Mouse (Mus musculus): ENCODE data around the gene Mrpl34. TPM values are rescaled to one million over a fixed set of nuclear protein-coding genes. Genes with fewer than 3 reads are reported as not detected.

Gene Mrpl34
- polyA plus RNA-seq (2015; fragmentation: Nextera tagmentation; extraction: Ambion mirVana), result 132 and 137 TPM in 2 replicates

DNA sequence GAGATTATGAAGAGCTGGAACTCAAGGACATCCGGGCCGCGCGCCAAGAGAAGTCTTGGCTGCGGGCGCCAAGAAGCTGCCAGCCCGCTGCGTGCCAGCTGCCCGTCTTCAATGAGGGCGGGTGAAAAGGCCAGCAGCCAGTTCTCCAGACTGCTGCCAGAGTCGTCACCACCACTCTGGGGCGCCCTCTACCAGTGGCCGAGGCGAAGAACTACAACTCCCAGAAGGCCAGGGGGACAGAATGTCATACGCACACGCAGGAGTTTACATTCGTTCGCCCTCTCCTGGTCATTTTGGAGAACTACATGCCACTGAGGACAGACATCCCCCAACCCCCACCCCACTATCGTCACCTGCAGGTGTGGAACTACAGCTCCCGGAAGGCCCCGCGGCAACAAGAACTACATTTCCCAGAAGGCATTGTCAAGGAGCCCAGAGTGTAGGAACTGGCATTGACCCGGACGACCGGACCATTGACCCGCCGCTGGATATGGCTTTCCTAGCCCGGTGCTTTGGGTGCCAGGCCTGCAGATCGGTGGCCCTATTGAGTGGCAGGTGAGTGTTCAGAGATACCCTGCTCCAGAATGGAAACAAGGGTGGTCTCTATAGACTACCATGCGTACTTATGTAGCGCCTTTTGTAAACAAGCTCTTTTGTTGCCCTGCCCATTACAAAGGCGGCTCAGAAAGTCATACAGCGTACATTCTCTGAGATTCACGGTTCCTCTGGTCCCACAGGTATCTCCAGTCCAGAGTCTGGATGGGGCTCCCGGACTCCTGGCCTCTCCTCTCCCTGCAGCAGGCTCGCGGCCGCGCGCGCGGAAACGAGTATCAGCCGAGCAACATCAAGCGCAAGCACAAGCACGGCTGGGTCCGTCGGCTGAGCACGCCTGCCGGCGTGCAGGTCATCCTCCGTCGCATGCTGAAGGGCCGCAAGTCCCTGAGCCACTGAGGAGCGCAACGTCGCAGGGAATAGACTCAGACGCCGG lies at the start of gene Mrpl34:
Mrpl34 (plus strand) TSS at position 447 of the 988 bp plus-strand sequence.

DNA sequence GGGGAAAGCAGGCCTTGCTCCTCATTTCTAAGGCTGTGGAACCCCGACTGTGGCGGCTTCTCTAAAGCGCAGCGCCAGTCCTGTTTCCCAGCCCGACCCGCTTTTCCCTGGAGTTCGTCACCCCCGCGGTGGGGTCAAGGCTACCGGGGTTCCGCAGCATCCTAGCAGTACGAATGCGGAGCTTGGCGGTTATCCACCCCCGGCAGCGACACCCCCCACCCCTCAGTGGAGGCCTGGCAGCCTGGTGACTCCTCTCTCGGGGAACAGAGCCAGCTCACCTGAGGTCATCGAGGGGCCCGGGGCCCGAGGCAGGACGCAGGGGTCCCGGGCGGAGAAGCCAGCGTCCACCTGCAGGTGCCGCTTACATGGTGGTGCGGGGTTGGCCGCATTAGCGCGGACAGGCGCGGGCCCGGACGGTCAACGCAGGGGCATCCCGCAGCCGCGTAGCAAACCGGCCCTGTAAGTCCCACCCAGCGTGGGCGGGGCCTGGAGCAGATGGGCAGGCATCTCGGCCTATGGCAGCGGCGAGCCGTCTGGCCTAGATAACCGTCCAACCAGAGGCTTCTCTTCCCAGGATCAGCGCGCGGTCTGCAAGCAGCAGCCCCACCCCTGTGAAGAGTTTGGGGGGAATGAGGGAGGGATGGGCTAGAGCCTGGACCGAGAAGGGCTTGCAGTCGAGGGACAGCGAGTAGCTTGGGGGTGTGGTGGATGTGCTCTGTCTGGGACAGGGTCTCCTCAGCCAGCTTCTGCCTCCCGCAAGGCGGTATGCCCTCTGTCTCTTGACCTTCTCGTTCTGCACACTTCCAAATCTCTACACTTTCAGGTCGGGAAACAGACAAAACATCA lies 1.3 kb upstream of the Mrpl34 start, which contains the start of gene Abhd8:
Abhd8 (minus strand) TSS at position 468 of the 846 bp plus-strand sequence.

DNA sequence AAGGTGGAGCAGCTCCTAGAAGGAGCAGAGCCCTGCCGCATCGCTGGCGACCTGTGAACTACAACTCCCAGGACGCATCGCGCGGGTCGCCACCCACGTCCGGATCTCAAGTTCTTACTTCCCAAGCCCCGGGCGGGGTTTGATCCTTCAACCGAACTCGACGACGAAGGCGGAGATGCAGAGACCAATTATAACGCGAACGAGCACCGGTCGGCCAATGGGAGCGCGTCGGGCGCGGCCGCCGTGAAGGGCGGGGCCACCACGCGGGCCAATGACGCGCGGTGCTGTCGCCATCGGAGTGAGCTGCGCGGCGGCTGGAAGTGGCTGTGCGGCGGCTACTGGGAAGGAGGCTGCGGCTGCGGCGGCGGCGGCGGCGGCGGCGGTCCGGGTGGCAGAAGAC lies 4.2 kb downstream of the Mrpl34 start, which contains the start of gene Dda1:
Dda1 (plus strand) TSS at position 284 of the 400 bp plus-strand sequence.

DNA sequence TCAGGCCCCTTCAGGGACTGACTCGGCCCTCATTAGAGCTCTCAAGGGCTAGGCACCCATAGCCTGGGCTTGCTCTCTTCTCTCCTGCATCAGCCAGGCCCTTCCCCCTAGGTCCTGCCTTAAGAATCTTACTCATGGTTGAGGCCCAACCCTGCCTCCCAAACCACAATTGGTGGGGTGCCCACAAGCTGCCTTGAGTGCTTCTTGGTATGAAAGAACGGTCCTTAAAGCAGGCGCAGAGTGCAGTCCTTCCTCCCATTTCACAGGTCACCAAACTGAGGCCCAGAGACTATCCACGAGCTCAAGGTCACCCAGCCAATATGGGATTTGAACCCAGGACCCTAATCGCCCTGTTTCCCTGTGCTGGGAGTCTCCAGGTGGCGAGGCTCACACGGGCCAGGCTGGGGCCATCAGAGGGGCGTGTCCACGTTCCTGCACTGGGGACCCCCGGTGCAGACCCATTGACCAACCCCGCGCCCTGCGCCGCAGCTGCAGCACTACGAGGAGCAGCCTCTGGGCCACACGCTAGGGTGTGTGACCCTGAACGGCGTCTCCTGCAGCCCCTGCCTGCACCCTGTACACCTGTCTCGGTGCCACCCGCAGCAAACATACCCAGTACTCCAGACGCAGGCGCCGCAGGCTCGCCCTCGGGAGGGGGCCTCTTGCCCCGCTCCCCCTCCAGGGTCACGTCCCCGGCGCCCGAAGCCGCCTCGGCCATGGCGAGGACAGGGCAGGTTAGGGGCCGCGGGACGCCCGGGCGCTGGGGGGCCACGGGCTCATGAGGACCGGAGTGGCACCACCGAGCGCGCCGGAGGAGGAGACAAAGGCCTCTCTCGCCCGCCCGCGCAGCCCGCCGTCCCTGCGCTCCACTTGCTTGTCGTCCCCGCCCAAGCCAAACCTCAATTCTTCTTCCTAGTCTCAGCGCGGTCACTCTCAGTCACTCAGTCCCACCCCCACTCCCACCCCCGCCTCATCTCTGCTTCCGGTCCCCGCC lies 20.7 kb downstream of the Mrpl34 start, which contains the start of gene Ano8:
Ano8 (minus strand) TSS at position 822 of the 994 bp plus-strand sequence.

DNA sequence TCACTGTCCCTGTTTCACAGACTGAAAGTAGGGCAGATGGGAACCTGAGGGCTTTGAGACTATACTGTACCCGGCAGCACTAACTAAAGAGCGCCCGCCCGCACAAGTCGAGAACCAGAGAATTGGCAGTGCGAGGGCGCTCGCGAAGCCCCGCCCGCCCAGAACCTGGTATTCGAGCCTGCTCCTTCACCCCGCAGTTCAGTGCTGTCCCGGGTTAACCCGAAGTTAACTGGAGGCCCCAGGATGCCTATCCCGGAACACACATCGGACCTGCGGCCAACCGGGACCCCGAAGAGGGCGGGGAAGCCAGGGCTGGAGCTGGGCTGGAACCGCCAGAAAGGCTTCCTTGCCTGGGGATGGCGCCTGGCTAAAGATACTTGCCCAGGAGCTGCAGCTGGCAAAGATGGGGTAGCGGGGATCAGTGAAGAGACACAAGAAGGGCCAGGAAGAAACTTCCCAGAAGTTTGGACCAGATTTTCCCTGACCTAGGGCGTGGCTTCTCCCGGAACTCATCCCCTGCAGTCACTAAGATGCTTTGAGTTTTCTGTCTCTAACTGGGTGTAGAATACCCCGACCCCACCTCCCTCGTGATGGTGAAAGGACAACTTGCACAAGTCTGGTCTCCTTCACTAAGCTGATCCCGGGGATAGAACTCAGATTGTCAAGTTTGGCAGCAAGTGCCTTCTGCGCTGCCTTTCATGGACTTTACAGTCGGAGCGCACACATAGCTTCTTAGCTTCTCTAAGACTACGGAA lies 23.1 kb downstream of the Mrpl34 start, which contains the start of gene Gtpbp3:
Gtpbp3 (plus strand) TSS at position 413 of the 755 bp plus-strand sequence.

DNA sequence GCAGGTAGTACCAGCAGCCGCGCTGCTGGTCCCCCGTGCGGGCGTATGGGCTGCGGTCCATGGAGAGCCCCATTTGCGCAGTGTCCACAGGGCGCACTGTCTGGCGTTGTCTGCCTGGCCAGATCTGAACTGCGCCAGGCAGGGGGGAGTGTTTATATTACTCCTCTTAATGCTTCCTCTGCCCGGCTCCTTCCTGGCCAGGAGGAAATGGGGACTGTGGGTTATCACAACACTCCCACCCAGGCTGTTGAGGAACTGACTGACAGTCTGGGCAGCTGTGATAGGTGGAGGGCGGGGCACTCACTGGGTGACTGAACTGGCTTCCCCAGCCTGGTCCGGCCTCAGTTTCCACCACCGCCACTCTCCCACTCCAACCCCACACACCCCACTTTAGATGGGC lies 46.9 kb downstream of the Mrpl34 start, which contains the start of gene Plvap:
Plvap (minus strand) TSS at position 109 of the 400 bp plus-strand sequence.

Other genes starting within 250 kb of the Mrpl34 start
- 11.0 and 13.2 TPM in 2 replicates for gene Myo9b, start 192.2 kb upstream of the Mrpl34 start, polyA plus RNA-seq (2015; fragmentation: Nextera tagmentation; extraction: Ambion mirVana)
- gene Haus8, start 192.0 kb upstream of the Mrpl34 start, polyA plus RNA-seq (2015; fragmentation: Nextera tagmentation; extraction: Ambion mirVana), result 41.4 and 47.5 TPM in 2 replicates
- 74.6 and 89.0 TPM in 2 replicates for gene Use1, start 98.1 kb upstream of the Mrpl34 start, polyA plus RNA-seq (2015; fragmentation: Nextera tagmentation; extraction: Ambion mirVana)
- gene Ocel1, start 93.7 kb upstream of the Mrpl34 start, polyA plus RNA-seq (2015; fragmentation: Nextera tagmentation; extraction: Ambion mirVana), result 7.8 and 8.6 TPM in 2 replicates
- 9.6 and 13.2 TPM in 2 replicates for gene Nr2f6, start 83.0 kb upstream of the Mrpl34 start, polyA plus RNA-seq (2015; fragmentation: Nextera tagmentation; extraction: Ambion mirVana)
- gene Ushbp1, start 69.2 kb upstream of the Mrpl34 start, polyA plus RNA-seq (2015; fragmentation: Nextera tagmentation; extraction: Ambion mirVana), result 7.3 and 10.4 TPM in 2 replicates
- 58.4 and 62.9 TPM in 2 replicates for gene Babam1, start 68.1 kb upstream of the Mrpl34 start, polyA plus RNA-seq (2015; fragmentation: Nextera tagmentation; extraction: Ambion mirVana)
- gene Ankle1, start 58.9 kb upstream of the Mrpl34 start, polyA plus RNA-seq (2015; fragmentation: Nextera tagmentation; extraction: Ambion mirVana), result 44.9 and 47.2 TPM in 2 replicates
- gene Abhd8, start 1.3 kb upstream of the Mrpl34 start, polyA plus RNA-seq (2015; fragmentation: Nextera tagmentation; extraction: Ambion mirVana), result 12.1 and 15.6 TPM in 2 replicates
- 57.6 and 58.7 TPM in 2 replicates for gene Dda1, start 4.2 kb downstream of the Mrpl34 start, polyA plus RNA-seq (2015; fragmentation: Nextera tagmentation; extraction: Ambion mirVana)
- 0.48 and 0.53 TPM in 2 replicates for gene Ano8, start 21.0 kb downstream of the Mrpl34 start, polyA plus RNA-seq (2015; fragmentation: Nextera tagmentation; extraction: Ambion mirVana)
- 8.7 and 9.3 TPM in 2 replicates for gene Gtpbp3, start 23.1 kb downstream of the Mrpl34 start, polyA plus RNA-seq (2015; fragmentation: Nextera tagmentation; extraction: Ambion mirVana)
- 80.9 and 96.7 TPM in 2 replicates for gene Plvap, start 46.8 kb downstream of the Mrpl34 start, polyA plus RNA-seq (2015; fragmentation: Nextera tagmentation; extraction: Ambion mirVana)
- gene Ccdc194, start 60.8 kb downstream of the Mrpl34 start, polyA plus RNA-seq (2015; fragmentation: Nextera tagmentation; extraction: Ambion mirVana), result 0.11 and 0.13 TPM in 2 replicates
- gene Bst2, start 72.5 kb downstream of the Mrpl34 start, polyA plus RNA-seq (2015; fragmentation: Nextera tagmentation; extraction: Ambion mirVana), result 74.9 and 101 TPM in 2 replicates
- gene Mvb12a, start 78.0 kb downstream of the Mrpl34 start, polyA plus RNA-seq (2015; fragmentation: Nextera tagmentation; extraction: Ambion mirVana), result 45.0 and 54.4 TPM in 2 replicates
- gene Tmem221, start 93.9 kb downstream of the Mrpl34 start, polyA plus RNA-seq (2015; fragmentation: Nextera tagmentation; extraction: Ambion mirVana), result 3.3 and 4.9 TPM in 2 replicates
- 0.05 and 0.08 TPM in 2 replicates for gene Nxnl1, start 101.6 kb downstream of the Mrpl34 start, polyA plus RNA-seq (2015; fragmentation: Nextera tagmentation; extraction: Ambion mirVana)
- 7.9 and 14.5 TPM in 2 replicates for gene Slc27a1, start 103.9 kb downstream of the Mrpl34 start, polyA plus RNA-seq (2015; fragmentation: Nextera tagmentation; extraction: Ambion mirVana)
- 174 and 198 TPM in 2 replicates for gene Pgls, start 127.2 kb downstream of the Mrpl34 start, polyA plus RNA-seq (2015; fragmentation: Nextera tagmentation; extraction: Ambion mirVana)
- gene Fam129c, start 132.7 kb downstream of the Mrpl34 start, polyA plus RNA-seq (2015; fragmentation: Nextera tagmentation; extraction: Ambion mirVana), result 8.2 and 11.6 TPM in 2 replicates
- 34.5 and 44.4 TPM in 2 replicates for gene Colgalt1, start 146.0 kb downstream of the Mrpl34 start, polyA plus RNA-seq (2015; fragmentation: Nextera tagmentation; extraction: Ambion mirVana)
- 0.24 and 0.53 TPM in 2 replicates for gene Unc13a, start 206.8 kb downstream of the Mrpl34 start, polyA plus RNA-seq (2015; fragmentation: Nextera tagmentation; extraction: Ambion mirVana)
- gene Jak3, start 211.3 kb downstream of the Mrpl34 start, polyA plus RNA-seq (2015; fragmentation: Nextera tagmentation; extraction: Ambion mirVana), result 7.5 and 9.3 TPM in 2 replicates
- 5.0 and 6.6 TPM in 2 replicates for gene Insl3, start 224.3 kb downstream of the Mrpl34 start, polyA plus RNA-seq (2015; fragmentation: Nextera tagmentation; extraction: Ambion mirVana)
- 4.3 and 5.0 TPM in 2 replicates for gene B3gnt3, start 236.8 kb downstream of the Mrpl34 start, polyA plus RNA-seq (2015; fragmentation: Nextera tagmentation; extraction: Ambion mirVana)